Mouse (Mus musculus) megakaryocyte, embryonic 14.5 days (primary cell): ENCODE measurements around the gene Adamts14. TPM values are rescaled to one million over a fixed set of nuclear protein-coding genes. Genes with fewer than 3 reads are reported as not detected.

ENCODE experiments used
- H3K27me3 ChIP-seq: replicated peaks from 2 replicates; pipeline ENCODE3; 2012; ENCODE audit warnings: inconsistent platforms
- H3K36me3 ChIP-seq: replicated peaks from 2 replicates; pipeline ENCODE3; 2012; ENCODE audit warnings: low read length, inconsistent platforms, mixed read lengths
- H3K4me1 ChIP-seq: 2 replicates; pipeline ENCODE4 v1.6.1; 2012; ENCODE audit warnings: inconsistent platforms
- H3K4me3 ChIP-seq: replicated peaks from 2 replicates; pipeline ENCODE3; 2012; ENCODE audit warnings: moderate library complexity, mild to moderate bottlenecking, inconsistent platforms
- H3K9me3 ChIP-seq: 2 replicates; pipeline ENCODE4 v1.6.1; 2012; ENCODE audit warnings: inconsistent platforms
- FLI1 ChIP-seq: IDR thresholded peaks from 2 replicates; pipeline ENCODE4 v1.6.1; 2012; ENCODE audit warnings: low read length, inconsistent platforms, mixed read lengths
- GATA1 ChIP-seq: IDR thresholded peaks from 3 replicates; pipeline ENCODE4 v1.6.1; 2012; ENCODE audit warnings: mixed read lengths, low read length, inconsistent platforms, borderline replicate concordance
- polyA plus RNA-seq: library from polyadenylated mRNA; stranded (reverse); fragments of >175 nt; gene quantifications from 2 replicates; pipeline ENCODE4 v1.2.3, GENCODE M21; 2012; ENCODE audit warnings: low replicate concordance; ENCODE audit not compliant: insufficient read depth

Gene Adamts14
- polyA plus RNA-seq, 1 experiment = 0.12 TPM

DNA sequence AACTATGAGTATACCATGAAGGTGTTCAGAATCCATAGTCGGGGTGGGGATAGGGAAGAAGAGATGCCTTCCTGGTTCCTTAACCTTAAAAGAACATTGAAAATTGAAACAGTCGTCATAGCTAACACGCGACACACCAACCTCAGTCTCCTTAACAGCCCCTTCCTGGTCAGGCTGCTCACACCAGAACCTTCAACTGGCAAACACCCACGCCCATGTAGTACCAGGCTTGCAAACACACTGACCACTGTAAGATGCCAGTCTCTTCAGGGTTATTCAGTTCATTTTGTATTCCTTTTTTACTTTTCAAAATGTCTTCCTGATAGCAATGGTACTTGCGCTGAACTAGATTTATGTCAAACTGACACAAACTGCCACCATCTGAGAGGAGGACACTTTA lies 3.8 kb upstream of the Adamts14 start:
- Histone ChIP-seq H3K4me3 (no peak overlapping the region), H3K4me1 (peaks cover 52% of the 10 kb centered on the region), H3K27me3 (peaks cover 73% of the 10 kb centered on the region), H3K36me3 (no peaks in the 10 kb centered on the region), H3K9me3 (no peaks in the 10 kb centered on the region)
- TF ChIP-seq GATA1 = no peak
- no peak for TF ChIP-seq FLI1

DNA sequence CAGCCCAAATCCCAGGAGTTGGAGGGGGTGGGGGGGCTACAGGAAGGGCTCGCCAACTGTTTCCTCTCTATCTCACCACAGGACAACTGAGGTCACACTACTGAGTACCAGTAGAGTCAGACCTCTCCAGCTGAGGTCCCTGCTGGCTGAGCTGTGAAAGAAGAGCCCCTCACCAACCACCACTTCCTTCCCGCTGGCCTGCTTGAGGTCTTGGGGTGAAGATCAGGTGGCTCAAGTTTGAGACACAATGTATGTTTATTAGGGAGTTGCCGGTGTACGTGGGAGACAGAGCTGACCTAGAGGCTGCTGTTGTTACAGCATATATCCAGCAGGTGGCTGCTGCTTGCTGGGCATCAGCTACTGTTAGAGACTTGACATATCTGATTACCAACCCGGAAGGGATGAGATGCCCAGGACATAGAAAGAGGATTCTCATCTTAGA lies 2.5 kb upstream of the Adamts14 start:
- TF ChIP-seq GATA1 (no peak), FLI1 (no peak)
- H3K36me3 ChIP-seq = no peaks in the 10 kb centered on the region
- peak overlapping the region; percentile 64 for H3K4me3 ChIP-seq
- H3K4me1 ChIP-seq = peaks cover 52% of the 10 kb centered on the region
- no peaks in the 10 kb centered on the region for H3K9me3 ChIP-seq
- H3K27me3 ChIP-seq = peaks cover 77% of the 10 kb centered on the region

DNA sequence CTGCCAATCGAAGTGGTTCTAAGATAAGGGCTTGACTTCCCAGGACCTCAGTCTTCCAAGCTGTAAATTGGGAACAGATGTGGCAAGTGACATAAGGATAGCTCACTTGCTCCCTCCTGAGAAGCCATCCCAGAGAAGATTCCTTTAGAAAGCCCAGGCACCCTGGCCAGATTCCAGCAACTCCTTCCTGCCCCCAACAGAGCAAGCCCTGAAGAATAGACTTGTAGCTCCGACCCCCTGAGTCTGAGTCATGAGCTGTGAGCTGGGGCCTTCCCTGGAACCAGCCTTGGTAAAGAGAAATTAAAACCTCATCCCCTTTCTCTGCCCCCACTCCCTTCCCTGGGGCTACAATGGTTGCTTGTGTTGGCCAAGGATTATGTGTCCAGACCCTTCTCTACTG lies 1.3 kb upstream of the Adamts14 start:
- Histone ChIP-seq H3K27me3 (peaks cover 82% of the 10 kb centered on the region), H3K36me3 (no peaks in the 10 kb centered on the region), H3K9me3 (no peaks in the 10 kb centered on the region), H3K4me3 (no peak overlapping the region), H3K4me1 (peaks cover 52% of the 10 kb centered on the region)
- TF ChIP-seq FLI1 = no peak
- no peak for TF ChIP-seq GATA1

DNA sequence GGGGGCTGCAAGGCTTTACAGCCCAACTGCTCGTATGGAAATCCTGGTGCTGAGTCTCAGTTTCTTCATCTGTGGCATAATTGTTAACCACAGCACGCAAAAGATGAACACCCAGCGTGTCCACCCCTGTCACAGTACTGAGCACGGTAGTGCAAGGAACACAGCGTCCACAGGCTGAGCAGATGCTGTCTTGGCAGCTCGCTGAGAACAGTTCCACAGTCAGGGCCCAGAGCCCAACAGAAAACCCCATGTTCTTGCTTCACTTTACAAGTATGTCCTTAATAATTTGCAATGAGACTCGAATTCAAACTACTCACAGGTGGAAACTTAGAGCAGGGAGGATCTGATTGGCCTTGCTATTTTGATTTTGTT lies 592 bp upstream of the Adamts14 start:
- Histone ChIP-seq H3K36me3 (no peaks in the 10 kb centered on the region), H3K9me3 (no peaks in the 10 kb centered on the region), H3K27me3 (peaks cover 84% of the 10 kb centered on the region), H3K4me1 (peaks cover 50% of the 10 kb centered on the region), H3K4me3 (no peak overlapping the region)
- no peak for TF ChIP-seq GATA1
- TF ChIP-seq FLI1 = no peak

DNA sequence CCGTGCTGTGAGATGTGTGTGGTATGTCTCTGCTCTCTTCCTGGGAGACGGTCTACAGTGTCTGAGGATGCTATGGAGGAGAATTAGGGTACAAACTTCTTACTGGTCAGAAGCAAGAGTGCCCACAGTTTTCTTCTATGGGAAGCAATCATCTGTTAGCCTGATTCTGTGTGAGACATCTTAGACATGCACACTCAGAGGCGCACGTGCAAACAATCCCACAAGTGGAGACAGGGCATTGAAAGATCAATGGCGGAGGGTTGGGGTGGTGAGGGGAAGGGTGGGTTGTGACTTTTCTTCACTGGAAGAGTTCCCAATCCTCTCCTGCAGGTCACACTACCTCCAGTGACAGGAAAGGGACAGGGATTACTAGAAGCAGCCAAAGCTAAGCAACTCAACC lies 607 bp downstream of the Adamts14 start:
- Histone ChIP-seq H3K27me3 (peaks cover 88% of the 10 kb centered on the region), H3K4me3 (no peak overlapping the region), H3K4me1 (peaks cover 38% of the 10 kb centered on the region), H3K9me3 (no peaks in the 10 kb centered on the region), H3K36me3 (no peaks in the 10 kb centered on the region)
- no peak for TF ChIP-seq GATA1
- no peak for TF ChIP-seq FLI1

DNA sequence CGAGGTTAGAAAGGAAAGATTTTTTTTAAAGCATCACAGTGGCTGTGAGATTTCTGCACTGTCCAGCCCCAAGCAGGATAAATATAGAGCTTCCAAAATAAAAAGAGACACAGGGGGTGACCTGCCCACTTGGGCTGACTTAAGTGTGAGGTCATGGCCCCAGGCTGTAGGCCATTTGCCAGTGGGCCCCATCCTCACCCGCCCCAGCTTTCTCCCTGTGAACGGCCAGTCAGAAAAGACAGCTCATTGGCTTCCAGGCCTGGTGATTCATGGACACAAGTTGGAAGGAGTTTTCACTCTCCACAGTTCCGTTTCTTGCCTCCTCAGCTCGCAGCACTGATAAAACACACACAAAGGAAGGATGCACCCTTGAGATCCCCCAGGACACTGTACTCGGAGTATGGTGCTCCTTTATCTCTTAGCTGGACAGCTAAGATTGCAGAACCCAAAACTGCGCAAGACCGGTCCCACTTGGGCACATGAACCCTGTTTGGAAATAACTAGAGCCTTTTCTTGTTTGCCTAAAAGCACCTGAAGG lies 1.1 kb downstream of the Adamts14 start:
- TF ChIP-seq FLI1 (no peak), GATA1 (no peak)
- no peaks in the 10 kb centered on the region for H3K9me3 ChIP-seq
- no peaks in the 10 kb centered on the region for H3K36me3 ChIP-seq
- H3K27me3 ChIP-seq = peaks cover 90% of the 10 kb centered on the region
- peaks cover 37% of the 10 kb centered on the region for H3K4me1 ChIP-seq
- H3K4me3 ChIP-seq = no peak overlapping the region

DNA sequence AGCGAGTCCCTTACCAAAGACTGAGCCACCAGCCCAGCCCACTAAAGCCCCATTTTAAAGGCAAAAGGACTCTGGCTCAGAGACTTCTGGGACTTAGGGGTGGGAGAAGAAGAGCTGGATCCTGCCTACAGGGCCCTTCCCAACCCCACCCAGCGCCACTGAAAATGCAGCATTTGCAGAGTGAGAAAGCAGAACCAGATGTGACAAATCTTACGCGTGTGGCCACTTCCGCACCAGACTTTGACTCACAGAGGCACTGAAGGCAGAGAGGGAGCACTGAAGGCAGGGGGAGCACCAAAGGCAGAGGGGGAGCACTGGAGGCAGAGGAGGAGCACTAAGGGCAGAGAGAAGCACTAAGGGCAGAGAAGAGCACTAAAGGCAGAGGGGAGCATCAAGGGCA lies 5.9 kb downstream of the Adamts14 start:
- Histone ChIP-seq H3K4me1 (peaks cover 3% of the 10 kb centered on the region; the same call in 1 of the 2 replicates), H3K9me3 (peaks cover 17% of the 10 kb centered on the region), H3K4me3 (no peak overlapping the region), H3K36me3 (no peaks in the 10 kb centered on the region), H3K27me3 (peaks cover 81% of the 10 kb centered on the region)
- TF ChIP-seq FLI1 = no peak
- no peak for TF ChIP-seq GATA1

DNA sequence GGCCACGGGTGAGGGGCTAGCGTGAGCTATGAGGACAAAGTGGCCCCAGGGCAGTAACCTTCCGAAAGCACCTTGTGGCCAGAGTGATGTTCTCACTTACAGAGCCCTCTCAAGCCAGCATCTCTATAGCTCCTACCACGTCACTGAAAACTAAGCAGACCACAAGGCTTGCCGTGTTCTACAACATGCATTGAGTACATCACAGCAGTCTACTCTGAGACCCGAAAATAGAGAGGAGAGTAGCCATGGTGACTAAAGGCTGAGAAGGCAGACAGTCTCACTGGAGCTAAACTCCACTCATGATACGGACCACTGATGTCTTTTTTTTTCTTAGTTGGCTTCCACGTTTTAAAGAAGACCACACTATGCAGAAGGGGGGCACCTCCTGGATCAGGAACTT lies 9.6 kb downstream of the Adamts14 start:
- TF ChIP-seq GATA1 (no peak), FLI1 (no peak)

DNA sequence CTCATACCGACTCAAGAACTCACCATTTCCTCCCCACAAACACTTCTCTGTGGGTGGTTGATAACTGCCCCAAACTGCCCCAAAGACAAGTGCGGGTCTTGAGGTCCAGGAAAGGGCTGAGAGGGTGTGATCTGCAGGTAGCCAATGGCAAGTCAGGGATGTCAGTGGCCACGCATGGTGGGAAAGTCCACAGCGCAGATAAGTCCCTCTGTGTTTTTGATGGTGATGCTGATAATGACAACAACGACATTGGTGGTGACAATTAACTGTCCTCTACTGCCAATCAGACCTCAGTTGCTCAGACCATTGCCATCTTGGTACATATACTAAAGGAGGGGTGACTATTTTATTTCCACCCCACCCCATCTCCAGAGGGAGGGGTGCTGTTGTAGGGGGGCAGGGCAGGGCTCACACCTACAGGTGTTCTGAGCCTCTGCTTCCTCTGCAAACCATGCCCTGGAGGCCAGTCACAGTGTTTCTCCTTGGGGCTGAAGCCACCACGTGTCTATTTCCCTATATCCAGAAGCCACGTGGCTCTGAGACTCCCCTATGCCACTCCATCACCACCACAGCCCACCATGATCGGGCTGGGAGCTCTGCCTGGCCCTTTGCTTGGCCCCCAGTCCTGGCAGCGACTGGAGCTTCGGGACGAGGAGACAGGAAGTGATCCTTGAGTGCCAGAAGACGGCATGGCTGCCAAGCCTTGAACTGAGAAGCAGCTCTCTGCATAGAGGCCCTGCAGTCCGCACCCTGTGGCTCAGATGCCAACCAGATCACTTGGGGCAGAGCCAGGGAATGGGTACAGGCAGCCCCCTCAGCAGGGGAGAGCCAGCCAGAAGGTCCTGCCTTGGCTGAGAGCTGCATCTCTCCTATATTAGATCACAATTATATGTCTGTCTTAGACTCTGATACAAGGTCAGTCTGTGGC lies 11.7 kb downstream of the Adamts14 start:
- Histone ChIP-seq H3K27me3 (peaks cover 54% of the 10 kb centered on the region), H3K4me3 (no peak overlapping the region), H3K9me3 (peaks cover 23% of the 10 kb centered on the region), H3K4me1 (peaks cover 15% of the 10 kb centered on the region), H3K36me3 (no peaks in the 10 kb centered on the region)
- TF ChIP-seq GATA1 (no peak), FLI1 (no peak)

More for the DNA sequence above, 9.6 kb downstream of the Adamts14 start:
- Histone ChIP-seq H3K4me1 (peaks cover 9% of the 10 kb centered on the region; the same call in 1 of the 2 replicates), H3K9me3 (peaks cover 17% of the 10 kb centered on the region), H3K4me3 (no peak overlapping the region), H3K27me3 (peaks cover 64% of the 10 kb centered on the region), H3K36me3 (no peaks in the 10 kb centered on the region)

DNA sequence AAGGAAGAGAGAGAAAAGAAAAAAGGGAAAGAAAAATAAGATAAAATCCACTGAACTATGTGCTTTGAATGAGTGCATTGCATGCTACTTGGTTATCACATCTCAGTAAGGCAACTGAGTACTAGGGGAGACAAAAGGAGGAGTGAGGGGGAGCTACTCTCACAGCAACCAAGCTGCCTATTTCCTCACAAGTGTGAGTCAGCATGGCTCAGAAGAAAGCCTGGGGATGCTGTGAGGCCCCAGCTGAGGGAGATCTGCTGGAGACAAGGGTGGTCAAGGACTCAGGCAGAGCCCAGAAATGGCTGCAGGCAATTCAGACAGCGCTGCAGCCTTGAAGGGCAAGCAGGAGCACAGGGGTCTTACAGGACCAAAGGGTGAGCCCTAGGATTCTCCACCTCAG lies 15.1 kb downstream of the Adamts14 start:
- H3K9me3 ChIP-seq = peaks cover 16% of the 10 kb centered on the region
- no peak for TF ChIP-seq FLI1
- no peak for TF ChIP-seq GATA1
- no peak overlapping the region for H3K4me3 ChIP-seq
- H3K36me3 ChIP-seq = no peaks in the 10 kb centered on the region
- peaks cover 15% of the 10 kb centered on the region for H3K4me1 ChIP-seq
- peaks cover 38% of the 10 kb centered on the region for H3K27me3 ChIP-seq

DNA sequence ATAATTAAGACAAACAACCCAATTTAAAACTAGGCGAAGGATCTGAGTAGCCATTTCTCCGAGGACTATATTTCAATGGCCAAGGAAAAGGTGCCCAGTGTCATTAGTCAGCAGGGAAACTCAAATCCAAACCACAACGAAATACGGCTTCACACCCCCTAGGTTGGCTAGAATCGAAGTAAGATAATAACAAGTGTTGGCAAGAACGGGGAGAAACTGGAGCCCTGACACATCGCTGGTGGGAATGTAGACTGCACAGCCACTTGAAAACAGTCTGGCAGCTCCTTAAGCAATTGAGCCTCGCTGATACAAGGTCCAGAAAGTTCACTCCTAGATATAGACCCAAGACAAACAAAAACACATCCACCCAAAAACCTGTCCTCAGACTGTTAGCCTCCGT lies 16.6 kb downstream of the Adamts14 start:
- peaks cover 15% of the 10 kb centered on the region for H3K4me1 ChIP-seq
- no peak overlapping the region for H3K4me3 ChIP-seq
- peaks cover 21% of the 10 kb centered on the region for H3K9me3 ChIP-seq
- TF ChIP-seq FLI1 = no peak
- no peak for TF ChIP-seq GATA1
- H3K27me3 ChIP-seq = peaks cover 36% of the 10 kb centered on the region
- no peaks in the 10 kb centered on the region for H3K36me3 ChIP-seq
